Mouse (Mus musculus) limb, embryonic 15.5 days (tissue): Measurements from ENCODE around the gene Fam49a. TPM values are rescaled to one million over a fixed set of nuclear protein-coding genes. Genes with fewer than 3 reads are reported as not detected.

Experiments
- ATAC-seq: fragments of 200-750 bp; cut with Nextera tagmentation; 2 replicates; pipeline ENCODE4 v1.8.0; 2017; ENCODE audit warnings: low read depth, moderate TSS enrichment; ENCODE audit not compliant: insufficient number of reproducible peaks, low FRiP score, low TSS enrichment
- H3K27ac ChIP-seq: fragments of 300-500 bp; sonication (generic); 2 replicates; pipeline ENCODE4 v1.5.1; 2015; ENCODE audit warnings: moderate library complexity, mild to moderate bottlenecking, inconsistent platforms
- H3K27me3 ChIP-seq: fragments of 300-500 bp; sonication (generic); 2 replicates; pipeline ENCODE4 v1.6.1; 2015; ENCODE audit warnings: inconsistent platforms
- H3K36me3 ChIP-seq: fragments of 300-500 bp; sonication (generic); 2 replicates; pipeline ENCODE4 v1.6.1; 2015; ENCODE audit warnings: inconsistent platforms
- H3K4me1 ChIP-seq: fragments of 300-500 bp; sonication (generic); 2 replicates; pipeline ENCODE4 v1.6.1; 2015; ENCODE audit warnings: inconsistent platforms
- H3K4me2 ChIP-seq: fragments of 300-500 bp; sonication (generic); 2 replicates; pipeline ENCODE4 v1.6.1; 2015; ENCODE audit warnings: mild to moderate bottlenecking, inconsistent platforms
- H3K4me3 ChIP-seq: fragments of 300-500 bp; sonication (generic); 2 replicates; pipeline ENCODE4 v1.5.1; 2015; ENCODE audit warnings: mild to moderate bottlenecking, inconsistent platforms
- H3K9ac ChIP-seq: fragments of 300-500 bp; sonication (generic); 2 replicates; pipeline ENCODE4 v1.6.1; 2015; ENCODE audit warnings: inconsistent platforms
- H3K9me3 ChIP-seq: fragments of 300-500 bp; sonication (generic); 2 replicates; pipeline ENCODE4 v1.6.1; 2016; ENCODE audit warnings: inconsistent platforms
- WGBS: fragments of 180-500 bp; shearing (Covaris S2); methylation state at CpG from one replicate; pipeline ENCODE4 v1.1.7; 2015; 5-methylcytosine and 5-hydroxymethylcytosine counted together
- polyA plus RNA-seq: library from polyadenylated mRNA; unstranded; fragments of >200 nt; fragmentation: Nextera tagmentation; extraction: Ambion mirVana; gene quantifications from 2 replicates; pipeline ENCODE4 v1.2.1, GENCODE M21; 2015

Fam49a gene
- polyA plus RNA-seq, 1 experiment from 2014 or later, result 9.8 TPM

DNA sequence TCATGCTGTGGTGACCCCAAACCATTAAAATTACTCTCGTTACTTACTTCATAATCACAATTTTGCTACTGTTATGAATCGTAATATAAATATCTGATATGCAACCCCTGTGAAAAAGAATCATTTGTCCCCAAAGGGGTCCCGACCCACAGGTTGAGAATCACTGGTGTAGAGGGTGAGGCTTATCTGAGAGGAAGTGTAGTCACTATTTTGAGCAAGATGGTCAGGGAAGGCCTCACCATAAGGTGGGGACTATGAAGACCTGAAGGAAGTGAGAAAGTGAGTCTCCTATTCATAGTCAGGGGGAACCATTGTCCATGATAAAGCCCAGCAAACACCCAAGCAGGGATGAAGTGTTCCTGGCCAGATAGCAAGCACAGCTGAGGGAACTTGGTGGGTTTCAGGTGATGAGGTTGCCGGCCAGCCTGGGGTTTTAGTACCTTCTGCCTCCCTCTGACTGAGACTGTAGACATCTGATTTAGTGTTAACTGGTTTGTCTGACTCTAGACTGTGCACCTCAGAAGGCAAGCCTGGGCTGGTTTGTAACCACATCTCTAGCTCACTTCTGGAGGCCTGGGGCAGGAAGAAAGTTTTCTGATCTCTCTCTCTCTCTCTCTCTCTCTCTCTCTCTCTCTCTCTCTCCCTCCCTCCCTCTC is 13.3 kb downstream of the Fam49a start:
- H3K27ac ChIP-seq, result no peak overlapping the region

DNA sequence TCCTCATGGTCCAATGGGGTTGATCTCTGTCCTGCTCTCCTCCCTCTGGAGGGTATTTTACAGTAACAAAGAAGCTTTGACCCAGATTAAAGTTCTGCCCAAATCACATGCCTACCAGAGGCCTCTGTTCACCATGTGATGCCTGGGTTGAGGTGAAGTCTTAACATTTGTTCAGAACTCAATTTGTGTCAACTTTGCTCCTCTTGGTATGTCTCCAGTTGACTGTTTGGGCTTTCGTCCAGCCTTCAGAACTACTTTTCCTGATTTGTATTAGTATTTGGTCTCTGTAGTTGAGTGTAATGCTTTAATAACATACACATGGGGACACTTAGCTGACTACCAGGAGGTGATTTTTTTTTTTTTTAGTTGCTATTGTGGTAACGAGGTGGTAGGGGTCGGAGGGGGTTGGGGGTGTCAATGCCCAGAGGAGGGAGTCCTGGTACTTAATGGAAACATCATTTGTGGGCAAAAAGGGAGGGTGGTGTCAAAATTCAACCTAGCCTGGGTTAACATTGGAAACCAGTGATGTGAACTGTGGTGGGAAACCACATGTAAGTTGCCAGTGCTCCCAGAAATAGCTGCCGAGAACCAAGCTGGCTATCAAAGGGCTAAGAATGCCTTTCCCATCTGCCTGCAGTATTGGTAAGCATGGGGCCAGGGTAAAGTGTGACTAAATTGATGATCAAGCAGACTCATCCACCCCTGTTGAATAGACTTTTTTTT is 16.0 kb downstream of the Fam49a start:
- Histone ChIP-seq H3K9ac (no peak overlapping the region), H3K4me1 (peaks cover 4% of the 10 kb centered on the region), H3K4me2 (no peak overlapping the region), H3K27me3 (no peaks in the 10 kb centered on the region), H3K27ac (no peak overlapping the region), H3K36me3 (no peaks in the 10 kb centered on the region), H3K9me3 (no peaks in the 10 kb centered on the region), H3K4me3 (no peak overlapping the region)
- no peak for ATAC-seq
- WGBS, result 47% methylated on average over 4 of the region's 4 CpGs

More for the DNA sequence above, 13.3 kb downstream of the Fam49a start:
- H3K4me1 ChIP-seq, result peaks cover 4% of the 10 kb centered on the region
- no peaks in the 10 kb centered on the region for H3K36me3 ChIP-seq
- no peak overlapping the region for H3K4me2 ChIP-seq
- H3K27me3 ChIP-seq, result no peaks in the 10 kb centered on the region
- no peak for ATAC-seq
- H3K9me3 ChIP-seq, result no peaks in the 10 kb centered on the region
- WGBS, result 73% methylated on average over 4 of the region's 4 CpGs
- no peak overlapping the region for H3K4me3 ChIP-seq
- no peak overlapping the region for H3K9ac ChIP-seq

DNA sequence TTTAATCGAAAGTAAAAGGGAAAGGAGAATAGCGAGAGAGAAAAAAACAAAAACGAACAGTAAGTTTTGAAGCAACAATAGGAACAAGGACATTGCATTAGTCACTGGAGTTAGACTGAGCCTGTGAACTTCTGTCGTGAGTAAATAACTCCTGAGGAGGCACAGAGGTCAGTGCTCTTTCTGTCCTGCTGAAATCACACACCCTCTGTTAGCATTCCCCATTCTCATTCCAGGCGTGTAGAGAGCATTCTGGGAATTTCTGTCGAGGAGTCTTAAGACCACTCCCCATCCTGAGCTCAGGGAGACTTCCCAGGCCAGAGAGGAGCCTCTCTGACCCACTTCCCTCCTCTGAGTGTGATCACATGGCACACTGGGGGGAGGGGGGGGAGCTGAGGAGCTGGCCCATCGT is 16.5 kb downstream of the Fam49a start:
- Histone ChIP-seq H3K4me1 (peaks cover 4% of the 10 kb centered on the region), H3K9me3 (no peaks in the 10 kb centered on the region), H3K27ac (no peak overlapping the region), H3K27me3 (no peaks in the 10 kb centered on the region), H3K36me3 (no peaks in the 10 kb centered on the region), H3K4me3 (no peak overlapping the region), H3K9ac (no peak overlapping the region), H3K4me2 (no peak overlapping the region)
- ATAC-seq, result no peak
- 73% methylated on average over 7 of the region's 7 CpGs for WGBS

DNA sequence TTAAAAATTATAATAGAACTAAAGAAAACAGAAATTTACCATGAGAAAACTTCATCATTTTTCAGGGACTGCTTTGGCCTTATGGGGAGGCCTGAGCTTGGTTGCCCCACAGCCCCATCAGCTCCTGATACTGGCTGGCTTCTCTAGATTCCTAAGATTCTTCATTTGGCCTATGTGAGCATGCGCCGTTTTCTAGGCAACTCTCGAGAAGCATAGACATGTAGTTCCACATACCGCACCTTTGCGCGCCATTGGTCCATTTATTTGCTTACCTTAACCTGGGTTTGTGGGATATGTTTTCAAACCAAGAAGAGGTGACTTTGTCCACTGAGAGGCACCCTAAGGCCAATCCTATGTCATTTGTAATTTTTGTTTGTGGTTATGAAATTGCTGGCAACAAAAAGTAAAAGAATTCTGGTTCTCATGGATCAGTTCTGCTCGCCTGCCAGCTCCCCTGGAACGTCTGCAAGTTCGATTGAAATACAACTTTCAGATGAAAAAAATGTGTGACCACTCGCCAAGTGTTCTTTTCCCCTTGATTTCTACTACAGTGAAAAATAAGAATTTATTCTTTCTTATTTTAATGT is 21.9 kb downstream of the Fam49a start:
- Histone ChIP-seq H3K4me3 (no peak overlapping the region), H3K4me2 (no peak overlapping the region), H3K36me3 (no peaks in the 10 kb centered on the region), H3K9me3 (no peaks in the 10 kb centered on the region), H3K9ac (no peak overlapping the region), H3K27me3 (no peaks in the 10 kb centered on the region), H3K4me1 (peaks cover 6% of the 10 kb centered on the region), H3K27ac (no peak overlapping the region)
- ATAC-seq, result no peak
- 78% methylated on average over 10 of the region's 10 CpGs for WGBS

DNA sequence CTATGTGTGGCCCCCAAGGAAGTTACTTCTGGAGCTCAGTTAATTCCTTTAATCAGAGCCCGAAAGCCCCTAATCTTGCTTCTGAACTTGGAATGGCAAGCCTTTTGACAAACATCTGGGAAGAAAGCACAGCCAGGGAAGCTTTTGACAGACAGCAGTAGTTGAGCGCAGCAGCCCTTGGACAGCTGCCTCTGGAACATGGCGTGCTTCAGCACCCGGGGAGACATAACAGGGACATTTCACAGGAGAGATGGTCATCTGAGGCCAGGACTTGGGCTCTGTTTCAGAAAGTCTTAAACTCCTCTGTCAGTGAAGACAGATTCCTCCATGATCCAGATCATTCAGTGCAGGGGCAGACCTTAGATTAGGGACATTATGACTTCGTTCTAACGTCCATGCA is 22.6 kb downstream of the Fam49a start:
- H3K27me3 ChIP-seq, result no peaks in the 10 kb centered on the region
- WGBS, result 74% methylated on average over 6 of the region's 6 CpGs

DNA sequence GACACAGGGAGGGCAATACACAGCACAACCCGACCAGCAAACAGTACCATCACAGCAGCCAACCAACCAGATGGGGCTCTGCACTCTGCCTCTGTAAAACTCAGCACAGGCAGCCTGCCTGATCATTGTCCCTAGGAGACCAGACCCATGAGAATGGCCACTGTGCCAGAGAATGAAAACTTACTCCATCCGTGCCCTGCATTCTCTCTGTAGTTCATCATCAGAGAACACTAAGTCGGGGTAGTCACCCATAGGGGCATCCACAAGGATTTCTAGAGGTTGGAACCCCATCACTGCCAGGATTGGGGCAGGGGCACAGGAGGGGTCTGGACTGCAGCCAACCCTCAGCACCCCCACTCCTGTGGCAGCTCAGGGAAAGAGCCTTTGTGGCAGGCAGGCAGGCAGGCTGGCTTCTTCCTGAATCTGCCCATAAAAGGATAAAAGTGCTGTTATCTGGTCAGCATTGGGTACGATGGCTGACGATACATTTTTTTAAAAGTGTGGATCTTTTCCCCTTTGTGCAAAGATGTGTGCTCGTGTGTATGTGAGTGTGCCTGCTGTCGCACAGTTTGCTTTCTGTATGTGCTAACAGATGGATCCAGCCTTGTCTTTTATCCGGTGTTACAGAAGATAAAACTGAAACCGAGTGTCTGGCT is 25.3 kb downstream of the Fam49a start:
- H3K9me3 ChIP-seq, result no peaks in the 10 kb centered on the region
- no peak overlapping the region; the same call in 1 of the 2 replicates for H3K4me2 ChIP-seq
- H3K27ac ChIP-seq, result no peak overlapping the region
- no peak overlapping the region for H3K4me3 ChIP-seq
- H3K27me3 ChIP-seq, result no peaks in the 10 kb centered on the region
- ATAC-seq, result no peak
- WGBS, result 52% methylated on average over 9 of the region's 9 CpGs
- H3K4me1 ChIP-seq, result peaks cover 6% of the 10 kb centered on the region
- H3K9ac ChIP-seq, result no peak overlapping the region
- no peaks in the 10 kb centered on the region for H3K36me3 ChIP-seq

More for the DNA sequence above, 22.6 kb downstream of the Fam49a start:
- no peaks in the 10 kb centered on the region for H3K36me3 ChIP-seq
- no peak for ATAC-seq
- H3K27ac ChIP-seq, result no peak overlapping the region
- no peak overlapping the region for H3K4me2 ChIP-seq
- no peak overlapping the region for H3K4me3 ChIP-seq
- H3K9ac ChIP-seq, result no peak overlapping the region
- no peaks in the 10 kb centered on the region for H3K9me3 ChIP-seq
- H3K4me1 ChIP-seq, result peaks cover 6% of the 10 kb centered on the region

DNA sequence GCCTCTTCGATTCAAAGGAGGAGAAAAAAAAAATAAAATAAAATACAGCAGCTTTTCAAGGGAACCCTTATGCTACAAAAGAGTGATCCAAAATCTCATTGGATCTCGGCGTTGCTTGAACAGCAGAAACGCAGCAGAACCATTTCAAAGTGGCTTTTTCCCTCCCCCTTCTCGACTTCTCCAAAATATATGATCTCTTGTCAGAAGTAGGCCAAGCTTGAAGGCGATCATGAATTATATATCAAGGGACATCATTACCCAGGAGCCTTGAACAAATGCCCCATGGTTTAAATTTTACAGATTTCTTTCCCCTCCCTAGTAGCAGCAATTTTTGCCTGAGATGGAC is 25.8 kb downstream of the Fam49a start:
- Histone ChIP-seq H3K4me1 (peaks cover 6% of the 10 kb centered on the region), H3K27ac (no peak overlapping the region), H3K9me3 (no peaks in the 10 kb centered on the region), H3K4me3 (no peak overlapping the region), H3K27me3 (no peaks in the 10 kb centered on the region), H3K36me3 (no peaks in the 10 kb centered on the region), H3K9ac (no peak overlapping the region), H3K4me2 (no peak overlapping the region)
- WGBS, result 59% methylated on average over 6 of the region's 6 CpGs
- ATAC-seq, result no peak

DNA sequence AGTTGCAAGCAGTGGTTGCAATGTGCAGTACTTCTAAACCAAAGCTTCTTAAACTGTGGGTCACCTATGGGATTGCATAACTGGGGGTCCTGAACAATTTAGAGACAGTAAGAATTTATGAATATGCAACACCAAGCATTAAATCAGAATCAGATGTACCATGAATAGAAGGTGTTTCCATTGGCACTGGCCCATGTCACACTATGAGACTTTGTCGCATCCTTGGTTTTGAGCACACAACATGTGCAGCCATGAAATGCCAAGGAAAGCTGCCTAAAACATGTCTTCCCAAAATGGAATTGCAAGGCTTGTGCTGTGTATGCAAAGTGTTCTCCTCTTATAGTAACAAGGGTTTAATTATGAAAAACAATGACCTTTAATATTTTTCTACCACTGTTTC is 26.6 kb downstream of the Fam49a start:
- WGBS, result 97% methylated on average over 1 of the region's 1 CpGs
- Histone ChIP-seq H3K36me3 (no peaks in the 10 kb centered on the region), H3K9me3 (no peaks in the 10 kb centered on the region), H3K4me2 (no peak overlapping the region), H3K27me3 (no peaks in the 10 kb centered on the region), H3K27ac (no peak overlapping the region), H3K4me1 (peaks cover 11% of the 10 kb centered on the region), H3K4me3 (no peak overlapping the region), H3K9ac (no peak overlapping the region)
- no peak for ATAC-seq

DNA sequence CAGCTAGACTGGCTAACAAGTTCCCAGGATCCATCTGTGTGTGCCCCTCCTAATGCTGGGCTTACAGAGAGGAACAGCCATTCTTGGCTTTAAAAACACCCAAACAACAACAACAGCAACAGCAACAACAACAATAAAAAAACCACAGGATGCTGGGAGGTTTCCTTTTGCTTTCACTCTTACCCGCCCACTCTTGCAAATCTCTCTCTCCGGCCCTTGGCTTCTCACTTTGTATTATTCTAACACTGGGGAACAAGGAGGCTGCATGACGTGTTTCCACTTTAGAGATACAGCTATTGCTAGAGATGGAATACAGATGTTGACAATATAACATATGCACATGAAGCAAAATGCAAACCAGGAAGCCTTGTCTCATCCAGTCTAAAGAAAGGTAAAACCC is 27.7 kb downstream of the Fam49a start:
- 61% methylated on average over 3 of the region's 3 CpGs for WGBS
- Histone ChIP-seq H3K4me3 (no peak overlapping the region), H3K4me1 (peaks cover 11% of the 10 kb centered on the region), H3K4me2 (no peak overlapping the region), H3K9me3 (no peaks in the 10 kb centered on the region), H3K27me3 (no peaks in the 10 kb centered on the region), H3K27ac (no peak overlapping the region), H3K9ac (no peak overlapping the region), H3K36me3 (no peaks in the 10 kb centered on the region)
- no peak for ATAC-seq

DNA sequence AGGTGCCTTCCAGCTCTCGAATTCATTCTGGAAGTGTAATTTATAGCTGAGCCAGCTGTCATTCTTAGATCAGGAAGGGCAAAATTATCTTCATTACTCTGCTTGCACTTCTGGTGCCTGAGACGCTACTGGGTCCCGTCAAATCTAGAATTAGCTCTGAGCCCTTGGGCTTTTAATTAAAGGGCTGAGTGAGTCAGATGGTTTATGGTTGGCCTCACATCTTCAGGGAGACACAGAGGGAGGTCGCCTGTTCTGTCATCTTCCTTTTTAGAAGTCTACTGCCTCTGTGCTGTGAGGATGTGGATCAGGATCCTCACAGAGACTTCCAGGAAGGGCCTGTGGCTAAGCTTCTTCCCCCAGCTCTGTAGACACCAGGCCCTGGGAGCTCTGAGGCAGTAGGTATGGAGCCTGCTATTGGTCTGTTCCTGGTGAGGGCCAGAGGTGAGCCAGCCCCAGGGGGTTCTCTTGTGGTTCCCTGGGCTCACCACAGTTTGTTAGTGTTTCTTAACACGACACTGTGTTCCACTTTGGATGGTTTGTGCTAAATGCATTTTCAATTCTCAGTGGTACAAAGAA is 30.2 kb downstream of the Fam49a start:
- Histone ChIP-seq H3K27me3 (no peaks in the 10 kb centered on the region), H3K9ac (no peak overlapping the region), H3K4me2 (no peak overlapping the region), H3K4me1 (peaks cover 8% of the 10 kb centered on the region), H3K27ac (no peak overlapping the region), H3K36me3 (no peaks in the 10 kb centered on the region), H3K4me3 (no peak overlapping the region), H3K9me3 (no peaks in the 10 kb centered on the region)
- 35% methylated on average over 5 of the region's 5 CpGs for WGBS
- no peak for ATAC-seq

DNA sequence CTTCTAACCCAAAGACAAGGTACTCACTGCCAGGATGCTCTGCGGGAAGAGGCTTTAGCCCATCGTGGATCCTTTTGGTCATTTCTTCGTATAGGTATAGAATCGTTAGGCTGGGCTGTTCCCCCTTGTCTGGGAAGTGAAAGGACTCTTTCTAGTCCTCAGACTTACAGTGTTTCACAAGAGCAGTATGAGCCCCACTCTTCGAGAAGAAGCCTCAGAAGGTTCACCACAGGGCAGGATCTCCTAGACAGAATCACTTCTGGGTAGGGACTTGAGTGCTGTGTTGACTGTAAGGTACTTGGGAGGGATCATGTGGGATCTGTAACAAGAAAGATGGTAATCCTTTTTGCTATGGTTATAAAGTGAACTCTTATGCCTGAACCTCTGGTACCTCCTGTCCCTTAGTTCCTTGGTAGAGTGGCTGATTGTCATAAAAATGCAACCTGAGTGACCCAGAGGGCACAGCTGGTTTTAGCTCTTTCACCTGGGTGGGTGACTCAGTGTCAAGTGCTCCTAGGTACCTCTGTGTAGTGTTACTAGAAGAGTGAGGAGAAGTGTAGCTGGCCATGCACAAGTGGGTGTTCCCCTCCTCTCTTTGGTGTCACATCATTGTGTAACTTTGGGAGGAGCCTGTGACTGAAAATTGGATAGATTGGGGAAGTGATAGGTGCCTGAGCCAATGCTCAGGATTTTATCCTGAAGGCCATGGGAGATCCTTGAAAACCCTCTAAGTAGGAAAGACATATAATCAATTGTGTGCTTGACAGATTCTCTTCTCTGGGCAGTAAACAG is 32.6 kb downstream of the Fam49a start:
- 86% methylated on average over 5 of the region's 5 CpGs for WGBS
- H3K36me3 ChIP-seq, result no peaks in the 10 kb centered on the region
- H3K4me2 ChIP-seq, result no peak overlapping the region
- peaks cover 5% of the 10 kb centered on the region for H3K4me1 ChIP-seq
- ATAC-seq, result no peak
- no peaks in the 10 kb centered on the region for H3K27me3 ChIP-seq
- H3K9me3 ChIP-seq, result no peaks in the 10 kb centered on the region
- H3K27ac ChIP-seq, result no peak overlapping the region
- H3K9ac ChIP-seq, result no peak overlapping the region
- H3K4me3 ChIP-seq, result no peak overlapping the region
